Mouse (Mus musculus) gastrocnemius, adult 8-10 months (tissue): ENCODE measurements around the gene Colgalt1. TPM values are rescaled to one million over a fixed set of nuclear protein-coding genes. Genes with fewer than 3 reads are reported as not detected.

Source experiments
- DNase-seq, 2 experiments: peaks; one replicate each; pipeline ENCODE4 v3.0.0; 2022; ENCODE audit warnings: low spot score in 2 of 2
- total RNA-seq, 4 experiments: library from RNA; stranded (reverse); gene quantifications; 2 replicates each; pipeline ENCODE4 v1.2.4; 2022

The Colgalt1 gene
- 10 to 100 TPM; 36.6 to 45.2 (median 38.1) TPM for total RNA-seq

DNA sequence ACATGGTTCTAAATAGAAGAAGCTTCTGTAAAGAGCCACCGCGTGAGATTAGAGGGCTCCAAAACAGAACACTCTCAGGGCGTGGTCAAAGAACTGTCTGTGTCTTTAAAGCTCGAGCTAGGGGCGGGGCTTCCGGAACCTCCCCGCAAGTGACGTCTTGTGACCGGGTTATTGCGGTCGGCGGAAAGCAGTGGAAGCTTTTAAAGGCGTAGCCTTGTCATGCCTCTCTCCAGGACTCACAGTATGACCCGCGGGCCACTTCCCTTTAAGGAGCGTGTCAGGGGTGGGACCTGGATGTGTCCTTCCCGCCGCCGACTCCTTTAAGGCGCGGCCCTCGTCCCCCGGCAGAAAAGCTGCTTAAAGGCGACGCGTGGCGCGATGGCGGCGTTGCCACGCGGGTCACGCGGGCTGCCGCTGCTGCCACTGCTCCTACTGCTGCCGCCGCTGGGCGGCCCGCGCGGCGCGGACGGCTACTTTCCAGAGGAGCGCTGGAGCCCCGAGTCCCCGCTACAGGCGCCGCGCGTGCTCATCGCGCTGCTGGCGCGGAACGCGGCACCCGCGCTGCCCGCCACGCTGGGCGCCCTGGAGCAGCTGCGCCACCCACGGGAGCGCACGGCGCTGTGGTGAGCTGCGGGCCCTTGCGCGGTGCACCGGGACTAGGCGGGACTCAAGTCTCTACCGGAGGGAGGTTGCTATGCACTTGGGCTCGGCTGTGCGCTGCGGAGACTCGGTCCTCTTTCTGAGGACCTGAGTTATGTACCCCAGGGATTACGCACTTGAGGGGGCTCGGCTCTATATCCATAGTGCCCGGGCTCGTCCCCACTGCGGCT lies at the start of gene Colgalt1:
Gene Colgalt1, plus strand, starts transcription at position 177 of the 830 bp plus-strand sequence.
- DNase-seq = peak; percentile 98 to 99

DNA sequence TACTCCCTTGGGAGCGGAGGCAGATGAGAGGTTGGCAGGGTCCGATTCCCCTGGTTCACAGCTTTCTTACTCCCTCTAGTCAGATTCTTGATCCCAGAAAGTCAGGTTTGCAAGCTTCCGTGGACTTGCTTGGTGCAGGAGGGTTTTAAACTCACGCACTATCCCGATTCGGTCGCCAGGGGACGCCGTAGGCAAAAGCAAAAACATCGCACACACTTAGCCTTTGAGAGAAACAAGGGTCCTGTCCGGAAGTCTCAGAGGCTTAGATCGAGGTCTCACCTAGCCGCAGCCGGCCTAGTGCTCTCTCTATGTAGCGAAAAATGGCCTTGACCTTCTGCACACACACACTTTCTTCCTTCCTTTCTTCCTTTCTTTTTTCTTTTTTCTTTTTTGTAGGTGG lies 49.4 kb upstream of the Colgalt1 start:
- DNase-seq = no peak

- DNase-seq = peak; percentile 66 to 72
Measured at GRCm38 (mm10) chr8:71562751-71563150, 48.0 kb upstream of the Colgalt1 start.

GRCm38 (mm10) chr8:71563992-71564391 lies 46.8 kb upstream of the Colgalt1 start:
- DNase-seq = no peak

DNA sequence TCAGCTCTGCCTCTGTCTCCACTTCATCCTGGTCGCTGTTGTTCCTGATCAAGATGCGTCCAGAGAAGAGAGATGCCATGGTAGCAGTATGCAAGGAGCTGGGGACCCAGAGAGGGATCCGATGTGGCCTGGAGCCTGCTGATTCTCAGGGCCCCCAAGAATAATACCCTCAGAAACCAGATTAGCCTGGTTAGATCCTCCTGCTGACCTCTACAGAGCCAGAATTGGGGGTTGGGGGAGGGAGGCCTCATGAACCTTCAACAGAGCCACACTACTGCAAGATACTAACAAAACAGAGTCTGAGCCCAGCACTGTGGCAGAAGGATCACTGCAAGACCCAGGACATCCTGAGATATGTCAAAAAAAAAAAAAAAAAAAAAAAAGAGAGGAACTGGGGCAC lies 44.3 kb upstream of the Colgalt1 start, which contains the start of gene Nxnl1:
Gene Nxnl1, minus strand, starts transcription at position 101 of the 400 bp plus-strand sequence.
- DNase-seq = no peak

DNA sequence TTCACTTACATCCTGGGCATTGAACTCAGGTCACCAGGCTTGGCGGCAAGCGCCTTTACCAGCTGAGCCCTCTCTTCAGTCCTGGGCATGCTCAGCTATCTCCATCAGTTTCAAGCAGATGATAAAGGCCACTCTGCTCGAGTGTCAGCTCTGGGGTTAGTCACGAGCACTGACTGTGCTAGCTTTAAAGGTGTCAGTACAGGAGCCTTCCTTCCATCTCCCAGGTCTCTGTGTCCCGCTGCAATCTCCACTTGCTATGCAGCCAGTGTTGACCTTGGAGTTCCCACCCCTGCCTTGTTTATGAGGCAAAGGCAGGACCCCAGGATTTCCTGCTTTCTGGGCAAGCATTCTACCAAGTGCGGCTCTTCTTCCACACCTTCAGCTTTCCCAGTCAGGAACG lies 43.2 kb upstream of the Colgalt1 start:
- DNase-seq = no peak

DNA sequence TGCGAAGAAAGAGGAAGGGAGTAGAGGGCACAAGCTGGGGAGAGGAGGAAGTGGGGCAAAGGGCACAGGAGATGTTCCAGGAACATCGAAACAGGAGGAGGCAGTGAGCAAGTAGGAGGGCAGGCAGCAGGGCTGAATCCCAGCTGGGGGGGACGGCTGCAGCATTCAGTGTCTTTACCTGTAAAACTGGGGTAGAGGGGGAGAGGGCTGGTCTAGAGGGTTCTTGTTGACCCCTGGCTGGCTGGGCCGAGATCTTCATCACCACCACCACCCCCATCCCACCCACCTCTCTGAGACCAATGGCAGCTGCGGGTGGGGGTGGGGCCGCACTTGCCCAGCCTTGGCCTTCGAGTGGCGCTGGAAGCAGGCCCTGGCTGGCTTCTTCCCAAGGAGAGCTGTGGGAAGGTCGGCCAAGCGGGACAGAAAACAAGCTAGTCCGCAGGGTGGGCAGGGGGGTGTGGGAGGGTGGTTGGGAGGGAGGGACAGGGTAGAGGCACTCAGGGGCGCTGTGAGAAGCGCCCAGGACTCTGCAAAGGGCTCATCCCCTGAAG lies 42.3 kb upstream of the Colgalt1 start, which contains the start of gene Slc27a1:
Gene Slc27a1, plus strand, starts transcription at position 496 of the 551 bp plus-strand sequence.
- peak; percentile 60 to 81 for DNase-seq

DNA sequence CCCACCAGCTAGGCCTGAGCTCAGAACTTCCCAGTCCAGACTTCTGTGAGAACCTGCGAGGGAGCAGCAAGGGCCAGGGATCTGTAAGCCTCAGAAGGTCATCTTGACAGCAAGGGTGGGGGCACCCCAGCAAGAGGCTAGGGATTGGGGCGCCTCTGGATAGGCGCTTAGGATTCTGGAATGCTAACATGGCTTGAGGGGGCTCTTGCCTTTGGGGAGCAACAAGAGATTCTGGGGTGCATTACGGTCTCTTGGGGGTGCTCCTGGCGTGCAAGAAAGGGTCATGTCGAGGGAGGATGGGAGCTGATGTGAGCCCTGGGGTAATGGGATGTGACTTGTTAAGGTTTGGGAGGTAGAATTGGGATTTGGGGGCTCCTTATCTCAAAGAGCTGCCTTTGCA lies 41.9 kb upstream of the Colgalt1 start:
- no peak for DNase-seq

DNA sequence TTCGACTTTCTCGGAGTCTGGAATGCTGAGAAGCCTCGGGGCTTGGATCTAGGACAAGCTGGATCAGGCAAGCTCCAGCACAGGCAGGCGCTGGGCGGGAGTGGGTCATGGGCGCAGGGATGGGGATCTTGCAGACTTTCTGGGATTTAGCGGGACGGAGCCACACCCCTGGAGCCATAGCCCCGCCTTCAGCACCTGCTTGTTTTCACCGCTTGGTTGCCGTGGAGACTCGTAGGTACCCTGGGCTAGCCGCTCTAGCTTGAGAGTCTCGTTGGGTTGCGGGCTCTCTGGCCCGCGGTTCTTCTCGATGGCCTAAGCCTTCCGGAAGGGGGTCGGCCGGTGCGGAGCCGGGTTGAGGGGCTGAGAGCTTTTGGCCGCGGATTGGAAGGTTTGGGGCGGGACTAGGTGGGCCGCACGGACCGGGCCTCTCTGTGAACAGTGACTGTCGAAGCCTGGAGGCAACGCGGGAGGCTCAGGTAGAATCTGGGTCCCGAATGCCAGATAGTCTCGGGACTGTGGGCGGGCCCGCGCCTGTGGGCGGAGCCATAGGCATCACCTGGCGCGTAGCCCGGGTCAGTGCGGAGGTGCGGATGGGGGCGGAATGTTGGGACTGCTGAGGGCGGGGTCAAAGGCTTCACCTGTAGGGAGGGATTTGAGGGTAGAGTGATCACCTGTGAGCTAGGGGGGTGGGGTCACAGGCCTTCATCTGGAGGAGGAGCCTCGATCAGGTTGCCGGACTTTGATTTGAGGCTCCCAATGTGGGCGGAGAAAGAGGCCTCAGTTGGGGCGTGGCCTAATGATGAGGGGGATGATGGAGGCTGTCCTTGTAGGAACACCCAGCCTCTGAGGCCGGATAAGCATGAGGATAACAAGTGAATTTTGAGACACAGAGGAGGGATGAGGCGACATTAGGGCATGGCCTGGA lies 41.2 kb upstream of the Colgalt1 start:
- peak; percentile 79 to 84 for DNase-seq

DNA sequence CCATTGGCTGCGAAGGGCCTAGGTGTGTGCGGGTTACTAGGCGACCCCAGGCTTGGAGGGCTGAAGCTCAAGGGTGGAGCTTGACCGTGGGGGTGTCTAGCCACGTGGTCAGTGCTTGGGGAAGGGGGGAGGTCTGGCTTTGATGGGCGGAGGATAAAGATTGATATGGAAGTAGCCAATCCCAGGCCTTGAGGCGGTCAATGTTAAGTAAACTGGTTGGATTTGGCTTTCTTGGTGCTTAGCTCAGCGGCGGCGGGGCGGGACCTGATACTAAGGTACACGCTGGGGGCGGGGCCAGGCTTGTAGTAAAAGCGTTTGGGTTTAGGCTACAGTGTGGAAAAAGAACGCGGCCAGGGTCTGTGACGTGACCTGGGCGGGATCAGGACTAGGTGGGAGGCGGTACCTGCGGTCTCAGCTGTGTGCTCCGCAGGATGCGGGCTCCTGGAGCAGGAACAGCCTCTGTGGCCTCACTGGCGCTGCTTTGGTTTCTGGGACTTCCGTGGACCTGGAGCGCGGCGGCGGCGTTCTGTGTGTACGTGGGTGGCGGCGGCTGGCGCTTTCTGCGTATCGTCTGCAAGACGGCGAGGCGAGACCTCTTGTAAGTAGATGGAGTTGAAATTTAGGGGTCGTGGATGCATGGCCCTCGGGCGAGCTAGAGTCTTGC lies 40.4 kb upstream of the Colgalt1 start:
- peak; percentile 82 to 88 for DNase-seq

DNA sequence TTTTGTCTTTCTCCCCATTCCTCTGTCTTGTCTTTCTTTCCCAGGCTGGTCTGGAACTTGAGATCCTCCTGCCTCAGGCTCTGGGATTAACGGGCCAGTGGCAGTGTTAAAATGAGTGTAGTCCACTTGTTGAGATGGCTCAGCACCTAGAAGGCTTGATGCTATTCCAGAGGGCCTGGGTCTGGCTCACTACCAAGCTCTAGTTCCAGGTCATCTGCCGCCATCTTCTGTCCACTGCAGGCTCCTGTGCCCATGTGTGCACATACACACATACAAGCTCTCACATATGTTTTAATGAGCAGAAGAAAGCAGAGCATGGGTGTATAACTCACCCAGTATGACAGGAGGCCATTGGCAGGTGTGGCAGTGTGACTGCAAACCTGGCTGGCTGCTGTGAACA lies 38.7 kb upstream of the Colgalt1 start:
- no peak for DNase-seq

DNA sequence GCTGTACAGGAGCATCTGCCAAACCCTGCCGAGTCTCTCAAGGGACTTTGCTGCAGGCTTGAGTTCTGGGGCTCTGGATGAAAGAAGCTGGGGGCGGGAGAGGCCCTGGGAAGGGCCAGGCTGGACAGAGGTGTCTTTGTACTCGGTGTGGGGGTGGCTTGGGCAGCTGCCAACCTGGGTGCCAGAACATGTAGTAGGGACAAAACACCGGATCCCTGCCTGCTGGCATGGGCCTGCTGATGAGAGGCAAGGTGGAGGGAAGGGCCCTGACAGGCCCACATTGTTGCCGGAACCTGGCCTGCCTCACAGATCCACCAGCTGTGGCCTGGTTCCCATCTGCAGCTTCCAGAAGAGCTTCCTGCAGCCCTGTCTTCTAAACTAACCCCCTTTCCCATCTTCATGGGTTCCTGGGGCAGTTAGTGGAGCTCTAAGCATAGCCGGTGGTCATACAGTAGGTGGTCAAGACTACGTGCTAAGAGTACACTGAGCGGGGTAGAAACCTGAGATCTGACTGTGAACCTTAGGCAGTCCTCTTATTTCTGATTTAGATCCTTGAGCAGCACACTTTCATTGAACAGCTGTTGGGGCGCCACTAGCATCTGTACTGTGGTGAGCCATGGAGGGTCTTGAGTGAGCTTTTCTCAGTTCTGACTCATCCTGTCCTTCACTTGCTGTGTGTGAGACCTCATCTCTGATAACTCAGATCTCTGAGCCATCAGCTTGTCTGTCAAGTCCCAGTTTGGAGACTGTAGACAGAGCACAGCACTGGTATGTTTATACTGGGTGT lies 37.8 kb upstream of the Colgalt1 start:
- DNase-seq = peak in 1 of 2 experiments; percentile 52

DNA sequence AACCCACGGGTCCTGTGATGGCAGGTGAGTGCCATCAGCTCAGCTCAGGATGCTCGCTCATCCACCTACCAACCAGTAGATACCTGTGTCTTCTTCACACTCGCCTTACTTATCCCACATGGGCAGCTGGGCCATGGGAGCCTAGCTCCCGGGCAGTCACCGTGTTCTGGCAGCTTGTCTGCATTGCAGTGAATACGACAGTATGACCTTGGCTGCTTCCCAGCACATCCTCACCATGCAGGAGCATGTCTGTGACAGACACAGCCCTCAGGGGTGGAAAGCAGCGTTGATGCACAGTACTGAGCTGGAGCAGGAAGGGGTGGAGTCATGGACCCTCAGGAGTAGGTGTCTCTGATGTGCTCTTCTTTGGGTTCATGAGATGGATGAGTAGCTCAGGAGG lies 36.4 kb upstream of the Colgalt1 start:
- DNase-seq = no peak

GRCm38 (mm10) chr8:71575020-71575419 lies 35.8 kb upstream of the Colgalt1 start:
- DNase-seq = no peak

DNA sequence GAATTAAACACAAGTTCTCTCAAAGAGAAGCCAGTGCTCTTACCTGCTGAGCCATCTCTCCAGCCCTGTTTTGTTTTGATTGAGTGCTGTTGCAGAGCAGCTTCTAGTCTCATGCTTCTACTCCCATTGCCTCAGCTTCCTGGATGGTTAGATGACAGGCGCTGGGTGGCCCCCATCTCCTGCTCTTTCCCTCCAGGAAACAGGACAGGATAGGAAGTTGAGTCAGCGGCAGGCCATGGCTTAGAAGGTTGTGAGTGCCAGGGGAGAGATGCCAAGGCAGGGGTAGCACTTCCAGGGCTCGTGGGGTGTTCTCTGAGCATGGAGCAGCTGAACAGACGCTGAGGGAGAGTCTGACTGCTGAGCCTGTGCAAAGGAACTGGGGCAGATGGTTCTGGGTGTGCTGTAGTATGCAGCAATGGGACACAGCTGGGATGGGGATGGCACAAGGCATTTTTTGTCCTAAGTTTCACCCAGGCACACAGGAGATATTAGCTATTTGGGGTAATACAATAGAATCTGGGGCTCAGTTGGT lies 32.9 kb upstream of the Colgalt1 start:
- DNase-seq = no peak

- DNase-seq = no peak
Measured at GRCm38 (mm10) chr8:71579009-71579408, 31.8 kb upstream of the Colgalt1 start.

DNA sequence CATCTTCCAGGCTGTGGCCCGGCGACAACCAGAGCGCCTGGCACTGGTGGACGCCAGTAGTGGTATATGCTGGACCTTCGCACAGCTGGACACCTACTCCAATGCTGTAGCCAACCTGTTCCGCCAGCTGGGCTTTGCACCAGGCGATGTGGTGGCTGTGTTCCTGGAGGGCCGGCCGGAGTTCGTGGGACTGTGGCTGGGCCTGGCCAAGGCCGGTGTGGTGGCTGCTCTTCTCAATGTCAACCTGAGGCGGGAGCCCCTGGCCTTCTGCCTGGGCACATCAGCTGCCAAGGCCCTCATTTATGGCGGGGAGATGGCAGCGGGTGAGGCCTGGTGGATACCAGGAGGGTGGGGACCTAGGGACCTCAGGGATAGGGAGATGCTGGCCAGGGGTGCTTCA lies 31.3 kb upstream of the Colgalt1 start:
- peak; percentile 75 to 83 for DNase-seq

GRCm38 (mm10) chr8:71580201-71580600 lies 30.6 kb upstream of the Colgalt1 start:
- DNase-seq = no peak

GRCm38 (mm10) chr8:71586891-71587290 lies 23.9 kb upstream of the Colgalt1 start:
- DNase-seq = no peak

DNA sequence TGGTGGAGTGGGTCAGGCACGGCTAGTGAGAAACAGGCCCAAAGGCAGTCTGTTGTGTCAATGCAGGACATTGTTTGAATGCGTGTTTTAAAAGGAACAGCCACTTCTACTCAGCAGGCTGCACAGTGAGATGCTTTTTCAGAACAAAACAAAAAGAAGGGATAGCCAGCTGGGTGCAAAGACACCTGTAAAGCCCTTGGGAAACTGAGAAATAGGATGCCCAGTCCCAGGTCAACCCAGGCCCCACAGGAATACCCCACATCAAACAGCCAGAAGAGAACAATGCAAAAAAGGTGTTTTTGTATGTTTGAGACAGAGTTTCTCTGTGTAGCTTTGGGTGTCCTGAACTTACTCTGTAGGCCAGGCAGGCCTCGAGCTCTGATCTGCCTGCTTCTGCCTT lies 22.0 kb upstream of the Colgalt1 start:
- no peak for DNase-seq
